Mouse (Mus musculus) stomach, embryonic 14.5 days (tissue): Measurements from ENCODE around the gene Il10rb. TPM values are rescaled to one million over a fixed set of nuclear protein-coding genes. Genes with fewer than 3 reads are reported as not detected.
A peak's percentile ranks its signal among the peaks of the same experiment; 100 is the strongest.

Experiments used
- ATAC-seq: fragments of 200-750 bp; cut with Nextera tagmentation; 2 replicates; pipeline ENCODE4 v1.8.0; 2017; ENCODE audit warnings: low read depth, moderate TSS enrichment; ENCODE audit not compliant: insufficient number of reproducible peaks, insufficient read depth, low FRiP score
- H3K27ac ChIP-seq: fragments of 300-500 bp; sonication (generic); 2 replicates; pipeline ENCODE4 v1.5.1; 2014; ENCODE audit warnings: mild to moderate bottlenecking, low read length, moderate library complexity, mixed read lengths
- H3K27me3 ChIP-seq: fragments of 300-500 bp; sonication (generic); 2 replicates; pipeline ENCODE4 v1.6.1; 2014; ENCODE audit warnings: low read length, control low read depth, mixed read lengths; ENCODE audit not compliant: control insufficient read depth, insufficient read depth
- H3K36me3 ChIP-seq: fragments of 300-500 bp; sonication (generic); 2 replicates; pipeline ENCODE4 v1.6.1; 2014; ENCODE audit warnings: mild to moderate bottlenecking, control low read depth, low read length, moderate library complexity, mixed read lengths; ENCODE audit not compliant: control insufficient read depth, insufficient read depth
- H3K4me1 ChIP-seq: fragments of 300-500 bp; sonication (generic); 2 replicates; pipeline ENCODE4 v1.6.1; 2014; ENCODE audit warnings: low read length, control low read depth, mixed read lengths; ENCODE audit not compliant: control insufficient read depth, insufficient read depth
- H3K4me2 ChIP-seq: fragments of 300-500 bp; sonication (generic); replicated peaks from 2 replicates; pipeline ENCODE4 v1.6.1; 2014; ENCODE audit warnings: low read depth, low read length, control low read depth
- H3K4me3 ChIP-seq: fragments of 300-500 bp; sonication (generic); 2 replicates; pipeline ENCODE4 v1.5.1; 2014; ENCODE audit warnings: low read depth, low read length, control low read depth
- H3K9ac ChIP-seq: fragments of 300-500 bp; sonication (generic); replicated peaks from 2 replicates; pipeline ENCODE4 v1.6.1; 2014; ENCODE audit warnings: low read depth, mild to moderate bottlenecking, control low read depth, low read length, moderate library complexity, mixed read lengths
- H3K9me3 ChIP-seq: fragments of 300-500 bp; sonication (generic); 2 replicates; pipeline ENCODE4 v1.6.1; 2016; ENCODE audit warnings: low read depth, low read length, control low read depth; ENCODE audit not compliant: control insufficient read depth
- WGBS: fragments of 180-500 bp; shearing (Covaris S2); extraction: QIAGEN DNeasy Blood & Tissue Kit; methylation state at CpG from one replicate; pipeline ENCODE4 v1.1.7; 2014; 5-methylcytosine and 5-hydroxymethylcytosine counted together
- polyA plus RNA-seq: library from polyadenylated mRNA; unstranded; fragments of >200 nt; fragmentation: Nextera tagmentation; extraction: Ambion mirVana; gene quantifications from 2 replicates; pipeline ENCODE4 v1.2.1, GENCODE M21; 2014

Gene Il10rb
- polyA plus RNA-seq, 1 experiment from 2014 or later = 34.1 TPM

GRCm38 (mm10) chr16:91378991-91379390 lies 27.0 kb upstream of the Il10rb start:
- H3K27me3 ChIP-seq = no peaks in the 10 kb centered on the region
- H3K9ac ChIP-seq = no peak overlapping the region
- ATAC-seq = no peak; the same call in 1 of the 2 replicates
- 39% methylated on average over 9 of the region's 9 CpGs for WGBS
- H3K27ac ChIP-seq = 0 out of 2 replicates have a peak overlapping the region, but pooled peaks have one; percentile 3
- H3K4me3 ChIP-seq = no peak overlapping the region
- 0 out of 2 replicates have a peak, but pooled peaks cover 2% of the 10 kb centered on the region for H3K4me1 ChIP-seq
- H3K4me2 ChIP-seq = no peak overlapping the region
- H3K9me3 ChIP-seq = no peaks in the 10 kb centered on the region
- no peaks in the 10 kb centered on the region for H3K36me3 ChIP-seq

- WGBS = 48% methylated on average over 3 of the region's 3 CpGs
- no peaks in the 10 kb centered on the region for H3K9me3 ChIP-seq
- peaks cover 2% of the 10 kb centered on the region; the same call in 1 of the 2 replicates for H3K36me3 ChIP-seq
- H3K9ac ChIP-seq = no peak overlapping the region
- H3K27me3 ChIP-seq = no peaks in the 10 kb centered on the region
- H3K4me2 ChIP-seq = no peak overlapping the region
- no peak for ATAC-seq
- H3K27ac ChIP-seq = 0 out of 2 replicates have a peak overlapping the region, but pooled peaks have one; percentile 3
- H3K4me3 ChIP-seq = no peak overlapping the region
- 0 out of 2 replicates have a peak, but pooled peaks cover 2% of the 10 kb centered on the region for H3K4me1 ChIP-seq
Observed at GRCm38 (mm10) chr16:91379412-91379811, 26.6 kb upstream of the Il10rb start.

GRCm38 (mm10) chr16:91380151-91380550 lies 25.8 kb upstream of the Il10rb start:
- Histone ChIP-seq H3K9me3 (no peaks in the 10 kb centered on the region), H3K36me3 (peaks cover 6% of the 10 kb centered on the region; the same call in 1 of the 2 replicates), H3K27me3 (no peaks in the 10 kb centered on the region), H3K27ac (no peak overlapping the region), H3K9ac (no peak overlapping the region), H3K4me1 (0 out of 2 replicates have a peak, but pooled peaks cover 2% of the 10 kb centered on the region), H3K4me3 (no peak overlapping the region), H3K4me2 (no peak overlapping the region)
- whole genome bisulfite sequencing = 63% methylated on average over 5 of the region's 5 CpGs
- no peak for ATAC-seq

- H3K4me2 ChIP-seq = no peak overlapping the region
- ATAC-seq = no peak
- H3K27me3 ChIP-seq = no peaks in the 10 kb centered on the region
- H3K36me3 ChIP-seq = peaks cover 8% of the 10 kb centered on the region; the same call in 1 of the 2 replicates
- H3K9me3 ChIP-seq = no peaks in the 10 kb centered on the region
- H3K4me3 ChIP-seq = no peak overlapping the region
- 71% methylated on average over 4 of the region's 4 CpGs for WGBS
- H3K27ac ChIP-seq = no peak overlapping the region
- 0 out of 2 replicates have a peak, but pooled peaks cover under 1% of the 10 kb centered on the region for H3K4me1 ChIP-seq
- no peak overlapping the region for H3K9ac ChIP-seq
Observed at GRCm38 (mm10) chr16:91381606-91382005, 24.4 kb upstream of the Il10rb start.

- WGBS = 88% methylated on average over 9 of the region's 9 CpGs
- no peaks in the 10 kb centered on the region for H3K4me1 ChIP-seq
Observed at GRCm38 (mm10) chr16:91382261-91382790, 23.6 kb upstream of the Il10rb start.

GRCm38 (mm10) chr16:91384221-91384620 lies 21.7 kb upstream of the Il10rb start:
- no peak overlapping the region for H3K27ac ChIP-seq
- no peak overlapping the region for H3K4me3 ChIP-seq
- no peak overlapping the region for H3K9ac ChIP-seq
- H3K4me1 ChIP-seq = no peaks in the 10 kb centered on the region
- no peak overlapping the region for H3K4me2 ChIP-seq
- 71% methylated on average over 4 of the region's 4 CpGs for WGBS
- H3K36me3 ChIP-seq = peaks cover 18% of the 10 kb centered on the region
- ATAC-seq = no peak
- H3K9me3 ChIP-seq = no peaks in the 10 kb centered on the region
- H3K27me3 ChIP-seq = no peaks in the 10 kb centered on the region

More at GRCm38 (mm10) chr16:91382261-91382790, 23.6 kb upstream of the Il10rb start:
- no peak for ATAC-seq
- Histone ChIP-seq H3K9me3 (no peaks in the 10 kb centered on the region), H3K4me2 (no peak overlapping the region), H3K36me3 (peaks cover 9% of the 10 kb centered on the region; the same call in 1 of the 2 replicates), H3K9ac (no peak overlapping the region), H3K27ac (no peak overlapping the region), H3K4me3 (no peak overlapping the region), H3K27me3 (no peaks in the 10 kb centered on the region)

- no peaks in the 10 kb centered on the region for H3K4me1 ChIP-seq
- no peaks in the 10 kb centered on the region for H3K27me3 ChIP-seq
- no peak overlapping the region for H3K4me3 ChIP-seq
- ATAC-seq = no peak
- WGBS = 61% methylated on average over 10 of the region's 10 CpGs
- no peak overlapping the region for H3K27ac ChIP-seq
- H3K4me2 ChIP-seq = no peak overlapping the region
- H3K9ac ChIP-seq = no peak overlapping the region
- H3K36me3 ChIP-seq = peaks cover 18% of the 10 kb centered on the region
- H3K9me3 ChIP-seq = no peaks in the 10 kb centered on the region
Observed at GRCm38 (mm10) chr16:91385621-91386020, 20.3 kb upstream of the Il10rb start.

GRCm38 (mm10) chr16:91386419-91387120 lies 19.4 kb upstream of the Il10rb start:
- no peak overlapping the region for H3K9ac ChIP-seq
- WGBS = 91% methylated on average over 10 of the region's 10 CpGs
- no peaks in the 10 kb centered on the region for H3K4me1 ChIP-seq
- H3K4me3 ChIP-seq = no peak overlapping the region
- H3K27me3 ChIP-seq = no peaks in the 10 kb centered on the region
- H3K9me3 ChIP-seq = no peaks in the 10 kb centered on the region
- no peak for ATAC-seq
- H3K4me2 ChIP-seq = no peak overlapping the region
- no peak overlapping the region for H3K27ac ChIP-seq
- H3K36me3 ChIP-seq = peaks cover 18% of the 10 kb centered on the region
